Mouse (Mus musculus) brown adipose tissue, adult 24 weeks (tissue): Measurements from ENCODE around the gene Aaed1. TPM values are rescaled to one million over a fixed set of nuclear protein-coding genes. Genes with fewer than 3 reads are reported as not detected.
A peak's percentile ranks its signal among the peaks of the same experiment; 100 is the strongest.

ENCODE experiments used
- H3K27ac ChIP-seq: fragments of 200-500 bp; replicated peaks from 2 replicates; pipeline ENCODE4 v1.5.1; 2012; ENCODE audit warnings: low read depth, mild to moderate bottlenecking, low read length
- H3K4me1 ChIP-seq: fragments of 200-500 bp; 2 replicates; pipeline ENCODE4 v1.6.1; 2012; ENCODE audit warnings: low read length, mixed read lengths; ENCODE audit not compliant: control insufficient read depth, insufficient read depth, insufficient read length
- H3K4me3 ChIP-seq: fragments of 200-500 bp; 2 replicates; pipeline ENCODE4 v1.5.1; 2012; ENCODE audit warnings: low read depth, mild to moderate bottlenecking, low read length, moderate library complexity; ENCODE audit not compliant: insufficient read depth
- polyA plus RNA-seq: library from polyadenylated mRNA; stranded (reverse); fragments of >200 nt; gene quantifications from 2 replicates; pipeline ENCODE4 v1.2.4, GENCODE M21; 2012; ENCODE audit not compliant: missing spikeins, insufficient read depth, insufficient read length

The Aaed1 gene
- polyA plus RNA-seq, 1 experiment: 62.9 TPM

GRCm38 (mm10) chr13:64248775-64249524 lies 63.6 kb downstream of the Aaed1 start:
- H3K4me3 ChIP-seq: peak overlapping the region; percentile 67
- H3K27ac ChIP-seq: 0 out of 2 replicates have a peak overlapping the region, but pooled peaks have one; percentile 25
- no peaks in the 10 kb centered on the region for H3K4me1 ChIP-seq

DNA sequence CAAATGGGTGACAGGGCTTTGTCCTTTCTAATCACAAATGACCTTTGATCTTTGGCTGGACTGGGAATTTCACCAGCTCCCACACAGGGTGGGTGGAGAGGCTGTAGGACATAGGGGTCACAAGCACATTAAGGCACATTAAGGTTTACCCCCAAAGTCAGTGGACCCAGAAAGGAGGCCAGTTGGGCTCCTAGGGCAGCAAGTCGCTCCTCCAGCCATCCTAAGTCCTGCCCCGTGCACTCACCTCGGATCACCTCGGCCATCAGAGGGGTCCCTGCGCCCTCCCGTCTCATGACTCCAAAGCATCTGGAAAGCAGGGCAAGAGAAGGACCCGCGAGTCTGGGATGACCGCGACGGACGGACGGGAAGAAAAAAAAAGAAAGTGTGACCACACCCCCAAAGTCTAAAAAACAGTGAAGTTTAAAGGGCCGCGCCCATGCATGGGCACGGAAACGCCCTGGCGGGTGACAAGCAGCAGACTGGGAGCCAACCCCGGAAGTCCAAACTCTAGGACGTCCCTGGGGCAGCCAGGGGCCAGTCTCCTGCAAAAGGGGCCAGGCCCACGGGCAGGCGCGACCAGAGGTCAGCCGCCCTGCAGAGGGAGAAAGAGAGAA lies 64.2 kb downstream of the Aaed1 start:
- peak overlapping the region; percentile 67 for H3K4me3 ChIP-seq
- 0 out of 2 replicates have a peak overlapping the region, but pooled peaks have one; percentile 25 for H3K27ac ChIP-seq
- no peaks in the 10 kb centered on the region for H3K4me1 ChIP-seq

- H3K4me1 ChIP-seq: no peaks in the 10 kb centered on the region
- H3K27ac ChIP-seq: no peak overlapping the region
- no peak overlapping the region for H3K4me3 ChIP-seq
Observed at GRCm38 (mm10) chr13:64246106-64246505, 66.4 kb downstream of the Aaed1 start.

- Histone ChIP-seq H3K4me3 (no peak overlapping the region), H3K4me1 (no peaks in the 10 kb centered on the region), H3K27ac (no peak overlapping the region)
Observed at GRCm38 (mm10) chr13:64244685-64245261, 67.7 kb downstream of the Aaed1 start.

- no peaks in the 10 kb centered on the region for H3K4me1 ChIP-seq
- H3K4me3 ChIP-seq: no peak overlapping the region
- no peak overlapping the region for H3K27ac ChIP-seq
Observed at GRCm38 (mm10) chr13:64242721-64243120, 69.8 kb downstream of the Aaed1 start.

DNA sequence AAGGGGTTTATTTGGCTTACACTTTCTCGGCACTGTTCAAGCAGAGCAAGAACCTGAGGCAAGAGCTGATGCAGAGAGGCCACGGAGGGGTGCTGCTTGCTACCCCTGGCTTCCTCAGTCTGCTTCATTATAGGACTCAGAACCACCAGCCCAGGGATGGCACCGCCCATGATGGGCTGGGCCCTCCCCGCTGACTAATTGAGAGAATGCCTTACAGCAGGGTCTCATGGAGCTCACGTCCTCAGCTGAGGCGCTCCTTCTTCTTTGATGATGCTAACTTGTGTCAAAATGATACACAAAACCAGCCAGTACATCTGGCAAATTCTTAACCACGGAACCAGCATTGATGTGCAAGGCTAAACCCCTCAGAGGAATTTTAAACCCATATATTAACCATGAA lies 71.9 kb downstream of the Aaed1 start:
- no peak overlapping the region for H3K4me3 ChIP-seq
- no peak overlapping the region for H3K27ac ChIP-seq
- H3K4me1 ChIP-seq: no peaks in the 10 kb centered on the region

DNA sequence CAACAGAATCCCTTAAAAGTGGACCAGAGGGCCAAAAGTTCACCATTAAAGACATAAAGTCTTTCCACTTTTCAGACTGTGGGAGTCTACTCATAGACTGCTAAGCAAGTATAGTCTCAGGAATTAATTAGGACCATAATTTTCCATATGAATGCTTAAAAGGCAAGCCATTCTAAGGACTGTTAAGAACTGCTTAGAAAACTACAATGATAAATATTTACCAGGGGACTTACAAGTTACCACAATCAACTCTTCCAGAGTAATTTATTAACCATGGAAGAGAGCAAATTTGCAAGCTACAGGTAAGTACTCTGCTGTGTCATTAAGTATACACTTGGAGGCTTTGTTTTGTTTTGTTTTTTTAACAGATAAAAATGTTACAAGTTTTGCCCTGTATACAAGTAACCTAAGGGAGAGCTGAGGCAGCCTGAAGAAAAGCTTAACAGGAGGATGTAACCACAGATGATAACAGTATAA lies 74.8 kb downstream of the Aaed1 start:
- Histone ChIP-seq H3K4me1 (no peaks in the 10 kb centered on the region; the same call in 1 of the 2 replicates), H3K4me3 (no peak overlapping the region), H3K27ac (no peak overlapping the region)

- Histone ChIP-seq H3K4me1 (no peaks in the 10 kb centered on the region; the same call in 1 of the 2 replicates), H3K4me3 (no peak overlapping the region), H3K27ac (no peak overlapping the region)
Observed at GRCm38 (mm10) chr13:64237000-64237680, 75.4 kb downstream of the Aaed1 start.

- Histone ChIP-seq H3K27ac (0 out of 2 replicates have a peak overlapping the region, but pooled peaks have one; percentile 28), H3K4me3 (no peak overlapping the region), H3K4me1 (no peaks in the 10 kb centered on the region; the same call in 1 of the 2 replicates)
Observed at GRCm38 (mm10) chr13:64235777-64236176, 76.7 kb downstream of the Aaed1 start.

DNA sequence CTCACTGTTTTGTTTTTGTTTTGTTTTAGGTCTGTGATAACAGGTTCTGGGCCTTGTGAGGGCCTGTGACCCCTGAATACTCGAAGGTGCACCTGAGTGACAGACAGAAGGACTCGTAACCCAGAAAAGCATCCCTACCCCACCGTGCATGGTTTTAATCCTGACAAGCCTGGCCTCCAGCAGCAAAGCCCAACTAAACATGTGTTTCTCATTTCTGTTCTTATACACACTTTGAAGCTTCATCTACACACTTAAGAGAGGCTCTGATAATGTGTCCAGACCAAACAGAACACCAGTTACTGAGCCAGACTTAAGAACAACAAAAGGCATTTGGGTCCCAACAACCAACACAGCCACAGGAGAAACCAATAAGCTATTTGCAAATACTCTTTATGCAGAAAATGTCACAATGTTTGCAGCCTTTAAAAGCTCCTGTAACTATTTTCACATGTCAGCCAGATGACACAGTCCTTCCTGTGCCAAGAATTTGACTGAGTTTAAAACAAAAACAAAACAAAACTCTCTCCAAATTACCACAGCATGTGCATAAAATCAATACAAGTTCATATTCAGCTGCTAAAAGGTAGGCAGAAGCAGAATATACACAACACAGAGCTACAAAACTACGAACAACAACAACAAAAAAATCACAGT lies 77.3 kb downstream of the Aaed1 start:
- H3K27ac ChIP-seq: 0 out of 2 replicates have a peak overlapping the region, but pooled peaks have one; percentile 28
- no peaks in the 10 kb centered on the region; the same call in 1 of the 2 replicates for H3K4me1 ChIP-seq
- H3K4me3 ChIP-seq: no peak overlapping the region

DNA sequence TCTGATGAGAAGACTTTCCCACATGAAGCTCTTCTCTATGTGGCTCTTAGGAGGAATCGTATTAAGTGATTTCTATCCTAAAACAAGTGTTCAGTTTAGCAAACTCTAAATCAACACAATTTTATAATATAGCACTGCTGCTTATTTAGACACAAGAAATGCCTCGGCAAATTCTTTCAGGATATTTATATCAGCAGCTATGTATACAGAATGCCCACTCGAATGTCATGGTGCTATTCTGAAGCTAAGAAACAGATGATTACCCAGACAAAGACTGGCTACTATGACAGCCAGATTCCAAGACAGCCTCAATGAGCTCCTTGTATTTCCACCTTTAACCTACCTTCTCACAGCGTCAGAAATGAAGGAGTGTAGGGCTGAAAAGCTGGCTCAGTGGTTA lies 79.4 kb downstream of the Aaed1 start:
- no peak overlapping the region for H3K27ac ChIP-seq
- H3K4me3 ChIP-seq: no peak overlapping the region

GRCm38 (mm10) chr13:64226725-64227124 lies 85.8 kb downstream of the Aaed1 start:
- Histone ChIP-seq H3K4me3 (no peak overlapping the region), H3K27ac (no peak overlapping the region), H3K4me1 (no peaks in the 10 kb centered on the region)

More for the DNA sequence above, 79.4 kb downstream of the Aaed1 start:
- H3K4me1 ChIP-seq: no peaks in the 10 kb centered on the region; the same call in 1 of the 2 replicates

DNA sequence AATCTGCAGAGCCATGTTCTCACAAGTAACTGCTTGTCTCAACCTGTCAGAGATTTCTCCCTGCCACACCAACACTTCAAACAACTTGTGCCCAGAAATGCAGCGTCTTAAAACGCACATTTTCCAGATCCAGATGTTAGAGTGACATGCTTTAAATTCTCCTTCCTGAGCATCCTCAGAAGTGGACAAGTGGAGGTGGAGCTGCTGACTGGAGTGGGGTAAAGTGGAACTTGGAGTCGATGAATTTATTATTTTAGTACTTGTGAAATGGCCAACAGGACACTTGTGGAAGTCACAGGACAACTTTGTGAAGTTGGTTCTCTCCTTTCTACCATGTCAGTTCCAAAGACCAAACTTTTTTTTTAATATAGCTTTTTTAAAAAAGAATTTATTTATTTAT lies 86.8 kb downstream of the Aaed1 start:
- Histone ChIP-seq H3K4me1 (no peaks in the 10 kb centered on the region), H3K27ac (no peak overlapping the region), H3K4me3 (no peak overlapping the region)
